Mouse (Mus musculus) intestine, postnatal 0 days (tissue): ENCODE measurements around the gene Fkbp5. TPM values are rescaled to one million over a fixed set of nuclear protein-coding genes. Genes with fewer than 3 reads are reported as not detected.

Source experiments
- ATAC-seq: fragments of 200-750 bp; cut with Nextera tagmentation; 2 replicates; pipeline ENCODE4 v1.8.0; 2017; ENCODE audit warnings: mild to moderate bottlenecking, moderate TSS enrichment, moderate library complexity
- H3K27ac ChIP-seq: fragments of 300-500 bp; sonication (generic); 2 replicates; pipeline ENCODE4 v1.5.1; 2014; ENCODE audit warnings: mild to moderate bottlenecking, low read depth, low read length, moderate library complexity
- H3K27me3 ChIP-seq: fragments of 300-500 bp; sonication (generic); replicated peaks from 2 replicates; pipeline ENCODE4 v1.6.1; 2014; ENCODE audit warnings: low read length, mixed read lengths; ENCODE audit not compliant: control insufficient read depth, insufficient read depth
- H3K36me3 ChIP-seq: fragments of 300-500 bp; sonication (generic); 2 replicates; pipeline ENCODE4 v1.6.1; 2014; ENCODE audit warnings: mild to moderate bottlenecking, moderate library complexity; ENCODE audit not compliant: control insufficient read depth, insufficient read depth
- H3K4me1 ChIP-seq: fragments of 300-500 bp; sonication (generic); replicated peaks from 2 replicates; pipeline ENCODE4 v1.6.1; 2014; ENCODE audit warnings: antibody characterized with exemption, low read length, mixed read lengths; ENCODE audit not compliant: control insufficient read depth, insufficient read depth
- H3K4me2 ChIP-seq: fragments of 300-500 bp; sonication (generic); replicated peaks from 2 replicates; pipeline ENCODE4 v1.6.1; 2014; ENCODE audit warnings: low read depth, mild to moderate bottlenecking, moderate library complexity
- H3K4me3 ChIP-seq: fragments of 300-500 bp; sonication (generic); 2 replicates; pipeline ENCODE4 v1.5.1; 2014; ENCODE audit warnings: low read depth, low read length
- H3K9ac ChIP-seq: fragments of 300-500 bp; sonication (generic); 2 replicates; pipeline ENCODE4 v1.6.1; 2014; ENCODE audit warnings: mild to moderate bottlenecking, low read depth, low read length
- H3K9me3 ChIP-seq: fragments of 300-500 bp; sonication (generic); 2 replicates; pipeline ENCODE4 v1.6.1; 2016; ENCODE audit warnings: mixed run types; ENCODE audit not compliant: control insufficient read depth
- CTCF ChIP-seq: sonication (generic); IDR thresholded peaks from 2 replicates; pipeline ENCODE4 v1.5.1; 2016; ENCODE audit warnings: low read depth, mild to moderate bottlenecking, control low read depth, antibody characterized with exemption, moderate library complexity
- WGBS: fragments of 180-500 bp; shearing (Covaris S2); extraction: QIAGEN DNeasy Blood & Tissue Kit; methylation state at CpG from one replicate; pipeline ENCODE4 v1.1.7; 2014; 5-methylcytosine and 5-hydroxymethylcytosine counted together
- polyA plus RNA-seq: library from polyadenylated mRNA; unstranded; fragments of >200 nt; fragmentation: Nextera tagmentation; extraction: Ambion mirVana; gene quantifications from 2 replicates; pipeline ENCODE4 v1.2.1, GENCODE M21; 2015

Gene Fkbp5
- polyA plus RNA-seq, 1 experiment from 2014 or later = 10.1 TPM

DNA sequence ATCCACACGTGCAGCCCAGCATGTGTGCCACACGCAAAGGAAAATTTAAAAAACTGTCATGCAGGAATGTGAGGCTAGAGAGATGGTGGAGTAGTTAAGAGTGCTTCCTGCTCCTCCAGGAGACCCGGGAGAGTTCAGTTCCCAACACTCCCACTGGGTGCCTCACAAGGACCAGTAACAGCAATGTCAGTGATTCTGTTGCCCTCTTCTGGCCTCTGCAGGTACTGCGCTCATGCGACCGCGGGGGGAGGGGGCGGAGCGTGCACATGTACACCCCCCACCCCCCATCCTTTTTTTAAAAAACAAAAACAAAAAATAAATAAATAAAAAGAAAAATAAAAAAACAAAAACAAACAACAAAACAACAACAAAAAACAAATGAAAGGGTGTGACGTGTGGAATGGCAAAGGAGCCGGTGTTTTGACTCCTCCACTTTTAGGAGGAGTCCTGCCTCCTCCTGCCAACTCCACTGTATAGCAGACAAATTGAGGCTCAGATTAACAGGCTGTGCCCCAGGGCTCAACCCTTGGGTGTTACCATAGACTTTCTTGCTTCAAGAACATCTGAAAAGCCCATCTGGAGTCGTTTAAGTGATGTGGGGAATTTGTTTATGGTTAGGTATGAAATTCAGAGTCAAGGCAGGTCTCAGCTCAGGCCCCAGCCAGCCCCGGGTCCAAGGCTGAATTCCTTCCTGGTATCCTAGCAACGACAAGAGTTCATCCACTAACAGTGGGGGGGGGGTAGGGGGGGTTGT, 35.9 kb upstream of the Fkbp5 start:
- peak; percentile 49 for ATAC-seq
- WGBS = 11% methylated on average over 14 of the region's 14 CpGs
- peak; percentile 93 for TF ChIP-seq CTCF

DNA sequence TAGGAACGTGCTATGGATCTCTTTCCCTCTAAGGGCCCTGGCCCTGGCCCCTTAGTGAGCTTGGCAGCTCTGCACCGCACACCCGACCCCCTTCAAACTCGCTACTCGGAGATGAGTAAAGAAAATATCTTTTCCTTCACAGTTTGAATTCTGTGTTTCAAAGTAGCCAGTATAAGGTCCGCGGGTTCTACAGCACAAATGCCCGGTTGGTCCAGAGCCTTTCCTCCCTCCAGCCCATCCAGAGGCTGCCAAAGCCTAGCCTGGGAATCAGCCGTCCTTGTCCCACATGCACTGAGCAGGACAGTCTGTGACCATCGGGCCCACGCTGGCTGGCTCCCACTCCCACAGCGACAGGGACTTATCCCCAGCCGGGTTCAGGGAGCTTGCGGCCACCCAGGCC, 31.8 kb upstream of the Fkbp5 start, which contains the start of gene Clpsl2:
Gene Clpsl2, plus strand, starts transcription at position 301 of the 400 bp plus-strand sequence.
- no peak for TF ChIP-seq CTCF
- Histone ChIP-seq H3K4me1 (no peaks in the 10 kb centered on the region), H3K27me3 (no peaks in the 10 kb centered on the region), H3K9ac (no peak within 1 kb of the TSS), H3K4me2 (no peak within 1 kb of the TSS), H3K9me3 (no peaks in the 10 kb centered on the region), H3K36me3 (no peaks in the 10 kb centered on the region), H3K27ac (no peak within 1 kb of the TSS), H3K4me3 (no peak within 1 kb of the TSS)
- ATAC-seq = no peak
- 86% methylated on average over 14 of the region's 14 CpGs for WGBS

More for the DNA sequence above, 35.9 kb upstream of the Fkbp5 start:
- Histone ChIP-seq H3K4me3 (no peak overlapping the region), H3K4me2 (no peak overlapping the region), H3K9ac (no peak overlapping the region), H3K27me3 (no peaks in the 10 kb centered on the region), H3K4me1 (peaks cover 3% of the 10 kb centered on the region; the same call in 1 of the 2 replicates), H3K9me3 (no peaks in the 10 kb centered on the region), H3K27ac (no peak overlapping the region), H3K36me3 (no peaks in the 10 kb centered on the region)

DNA sequence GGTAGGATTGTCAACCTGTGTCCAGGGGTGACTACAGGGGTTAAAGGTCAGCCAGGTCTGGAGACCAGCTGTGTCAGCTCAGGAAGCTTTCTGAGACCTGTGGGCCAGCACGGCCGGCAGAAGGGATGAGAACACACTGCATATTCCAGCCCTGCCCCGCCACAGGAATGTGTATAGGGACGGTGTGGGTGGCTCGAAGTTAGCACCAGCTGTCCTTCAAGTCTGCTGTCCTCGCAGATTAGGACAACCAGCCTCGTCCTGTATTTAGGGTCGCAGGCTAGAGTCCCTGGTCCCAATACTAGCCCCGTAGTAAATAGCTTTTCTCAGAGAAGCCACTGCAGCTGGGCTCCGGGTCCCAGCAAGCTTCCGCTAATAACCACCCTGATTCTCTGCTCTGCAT, 31.2 kb upstream of the Fkbp5 start:
- H3K9me3 ChIP-seq = no peaks in the 10 kb centered on the region
- no peak overlapping the region for H3K27ac ChIP-seq
- no peak overlapping the region for H3K9ac ChIP-seq
- no peak for TF ChIP-seq CTCF
- H3K4me2 ChIP-seq = no peak overlapping the region
- no peaks in the 10 kb centered on the region for H3K27me3 ChIP-seq
- H3K4me1 ChIP-seq = no peaks in the 10 kb centered on the region
- no peak overlapping the region for H3K4me3 ChIP-seq
- no peaks in the 10 kb centered on the region for H3K36me3 ChIP-seq
- WGBS = 59% methylated on average over 11 of the region's 11 CpGs
- ATAC-seq = no peak

DNA sequence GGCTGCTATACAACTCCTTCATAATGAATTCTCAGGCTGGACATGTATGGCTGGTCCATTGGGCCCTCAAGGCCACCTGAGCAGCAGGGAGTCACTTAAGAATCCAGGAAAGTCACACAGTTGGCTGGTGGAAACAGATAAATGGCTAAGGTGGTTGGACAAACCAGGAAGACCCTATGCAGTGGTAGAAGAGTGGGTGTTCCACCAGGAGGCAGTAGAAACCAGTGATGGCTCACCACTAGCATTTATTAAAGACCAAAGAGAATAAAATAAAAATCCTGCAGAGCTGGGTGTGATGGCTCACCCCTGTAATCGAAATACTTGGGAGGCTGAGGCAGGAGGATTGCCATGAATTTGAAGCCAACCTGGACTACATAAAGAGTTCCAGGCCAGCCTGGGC, 29.6 kb upstream of the Fkbp5 start:
- Histone ChIP-seq H3K4me3 (no peak overlapping the region), H3K36me3 (no peaks in the 10 kb centered on the region), H3K4me2 (no peak overlapping the region), H3K27ac (no peak overlapping the region), H3K9me3 (no peaks in the 10 kb centered on the region), H3K9ac (no peak overlapping the region), H3K4me1 (no peaks in the 10 kb centered on the region), H3K27me3 (no peaks in the 10 kb centered on the region)
- no peak for ATAC-seq
- no peak for TF ChIP-seq CTCF
- 86% methylated on average over 1 of the region's 1 CpGs for WGBS

- Histone ChIP-seq H3K9me3 (no peaks in the 10 kb centered on the region), H3K27me3 (no peaks in the 10 kb centered on the region), H3K4me3 (no peak overlapping the region), H3K4me2 (no peak overlapping the region), H3K36me3 (no peaks in the 10 kb centered on the region), H3K27ac (no peak overlapping the region), H3K4me1 (no peaks in the 10 kb centered on the region), H3K9ac (no peak overlapping the region)
- TF ChIP-seq CTCF = peak; percentile 37
- WGBS = 48% methylated on average over 12 of the region's 12 CpGs
- ATAC-seq = no peak
These were observed 20.6 kb upstream of the Fkbp5 start for GRCm38 (mm10) chr17:28537881-28538280.

DNA sequence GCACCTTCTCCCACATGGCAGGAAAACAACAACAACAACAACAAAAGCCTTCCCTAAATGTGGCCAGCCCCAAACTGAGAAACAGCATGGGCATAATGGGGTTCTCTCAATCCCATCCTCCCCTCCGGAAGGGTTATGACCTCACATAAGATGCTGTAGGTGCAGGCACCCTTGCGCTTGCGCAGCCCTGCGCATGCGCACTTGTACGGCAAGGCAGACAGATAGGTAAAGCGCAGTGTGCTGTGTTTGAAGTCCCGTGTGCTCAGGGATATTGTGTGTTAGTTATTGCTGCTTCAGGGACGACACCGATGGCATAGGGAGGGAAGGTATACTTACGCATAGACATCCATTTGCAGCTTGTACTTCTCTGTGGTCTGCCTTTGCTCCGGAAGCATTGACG, 16.0 kb upstream of the Fkbp5 start:
- Histone ChIP-seq H3K4me2 (no peak overlapping the region), H3K4me1 (no peaks in the 10 kb centered on the region), H3K9ac (no peak overlapping the region), H3K9me3 (no peaks in the 10 kb centered on the region), H3K4me3 (no peak overlapping the region), H3K27ac (no peak overlapping the region), H3K27me3 (no peaks in the 10 kb centered on the region), H3K36me3 (no peaks in the 10 kb centered on the region)
- 87% methylated on average over 13 of the region's 13 CpGs for WGBS
- ATAC-seq = no peak
- TF ChIP-seq CTCF = no peak

GRCm38 (mm10) chr17:28532557-28532956, 15.2 kb upstream of the Fkbp5 start:
- no peak for TF ChIP-seq CTCF

More at GRCm38 (mm10) chr17:28532557-28532956, 15.2 kb upstream of the Fkbp5 start:
- H3K27ac ChIP-seq = no peak overlapping the region
- H3K36me3 ChIP-seq = no peaks in the 10 kb centered on the region
- 81% methylated on average over 7 of the region's 7 CpGs for WGBS
- no peaks in the 10 kb centered on the region for H3K9me3 ChIP-seq
- no peaks in the 10 kb centered on the region; the same call in 1 of the 2 replicates for H3K4me1 ChIP-seq
- no peak overlapping the region for H3K4me2 ChIP-seq
- H3K4me3 ChIP-seq = no peak overlapping the region
- H3K9ac ChIP-seq = no peak overlapping the region
- H3K27me3 ChIP-seq = no peaks in the 10 kb centered on the region
- ATAC-seq = no peak
